Mouse (Mus musculus) G1E (cell line): ENCODE measurements around the gene Leng1.

Experiments used
- CTCF ChIP-seq: IDR thresholded peaks from 2 replicates; pipeline ENCODE4 v1.5.1; 2012; ENCODE audit warnings: low read depth, low read length, inconsistent platforms, mixed read lengths
- GATA1 ChIP-seq: IDR thresholded peaks from 2 replicates; pipeline ENCODE4 v1.6.1; 2012; ENCODE audit warnings: borderline replicate concordance, low read length, inconsistent platforms, mixed read lengths

- no peak for TF ChIP-seq GATA1
- no peak for TF ChIP-seq CTCF
Measured at GRCm38 (mm10) chr7:3692987-3693808, 27.6 kb upstream of the Leng1 start, which contains the start of gene Mboat7.
